Mouse (Mus musculus) olfactory bulb, adult 2 months (tissue): ENCODE measurements around the gene Nox4.

ENCODE experiments used
- CTCF ChIP-seq: fragments of 200-500 bp; IDR thresholded peaks from 2 replicates; pipeline ENCODE4 v1.5.1; 2012; ENCODE audit warnings: low read depth, mild to moderate bottlenecking, low read length, moderate library complexity; ENCODE audit not compliant: insufficient read depth
- POLR2A ChIP-seq: fragments of 200-500 bp; IDR thresholded peaks from 2 replicates; pipeline ENCODE4 v1.6.1; 2012; ENCODE audit warnings: mild to moderate bottlenecking, low read depth, low read length, moderate library complexity; ENCODE audit not compliant: insufficient read depth

GRCm38 (mm10) chr7:87321571-87321970 lies 75.7 kb downstream of the Nox4 start:
- TF ChIP-seq CTCF (no peak), POLR2A (no peak)
